Comparison of ENCODE assay signal across 9 mouse cellular contexts in the genomic region with DNA sequence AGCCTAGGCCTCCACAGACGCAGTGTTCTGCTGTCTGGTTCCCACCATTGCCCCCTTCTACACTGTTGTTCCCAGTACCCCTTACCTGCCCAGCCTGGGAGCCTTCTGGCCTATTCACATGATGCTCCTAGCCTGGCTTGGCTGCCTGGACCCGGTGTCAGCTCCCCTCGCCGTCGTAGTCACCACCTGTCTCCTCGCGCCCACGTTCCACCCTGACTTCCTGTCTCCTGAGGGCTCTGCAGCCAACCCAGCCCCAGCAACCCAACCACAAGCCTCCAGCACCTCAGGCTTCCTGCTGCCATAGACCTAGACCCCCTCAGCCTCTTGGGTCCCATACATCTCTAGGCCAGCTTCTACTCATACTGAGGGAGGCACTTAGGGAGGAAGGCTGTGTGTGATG. TPM values are rescaled to one million over a fixed set of nuclear protein-coding genes. Genes with fewer than 3 reads are reported as not detected.
DNase-seq lines count a peak whose midpoint lies in the region; ATAC-seq and TF ChIP-seq lines count a peak whose summit lies in the region.
"Had no signal": no experiment of that assay in that cellular context is flagged by ENCODE, and none has a peak within 500 bp of the region (broad histone marks: within the 10 kb centered on the region; RNA-seq: fewer than 3 reads in every experiment).

Gene Lck (minus strand): TSS at position 212 of the 400 bp plus-strand sequence.

- H3K27me3 ChIP-seq in kidney, embryonic 15.5 days: no peaks in the 10 kb centered on the region
- no peaks in the 10 kb centered on the region for H3K27me3 ChIP-seq in ES-Bruce4 (ENCODE audit: control insufficient read depth, insufficient read depth, low read length, poor library complexity, severe bottlenecking)

- H3K4me2 ChIP-seq in kidney, embryonic 15.5 days: no peak within 1 kb of the TSS

- no peak for TF ChIP-seq CTCF in ES-Bruce4 (IDR thresholded peaks at IDR 0.05; ENCODE audit: low read depth, low read length)

- H3K4me1 ChIP-seq in kidney, embryonic 15.5 days: peaks cover 15% of the 10 kb centered on the region
- peaks cover 2% of the 10 kb centered on the region for H3K4me1 ChIP-seq in ES-Bruce4 (ENCODE audit: control insufficient read depth, insufficient read depth, low read length)

- TF ChIP-seq EP300 in ES-Bruce4 (IDR thresholded peaks at IDR 0.05; ENCODE audit: insufficient read depth, low read depth, low read length): no peak

- no peaks in the 10 kb centered on the region for H3K36me3 ChIP-seq in kidney, embryonic 15.5 days
- no peaks in the 10 kb centered on the region for H3K36me3 ChIP-seq in ES-Bruce4 (ENCODE audit: control insufficient read depth, insufficient read depth, low read length, poor library complexity, severe bottlenecking)

- no peak for ATAC-seq in kidney, embryonic 15.5 days (replicated peaks; ENCODE audit: low FRiP score)
- ATAC-seq in hematopoietic stem cell, adult 5-6 weeks (replicated peaks in 1 of 2; ENCODE audit: insufficient read depth in 1 of 2, low FRiP score in 2 of 2, low TSS enrichment in 1 of 2, low read depth in 1 of 2, poor library complexity in 2 of 2, severe bottlenecking in 2 of 2): peak; percentile 24 to 36; a peak in 2 of 4 replicates
- ATAC-seq in neutrophil, adult 5-6 weeks (ENCODE audit: extremely low read depth, insufficient number of reproducible peaks, low FRiP score, poor library complexity, severe bottlenecking): 0 out of 2 replicates have a peak, but pooled peaks have one; percentile 27

- H3K9me3 ChIP-seq in kidney, embryonic 15.5 days (replicated peaks): no peaks in the 10 kb centered on the region
- no peaks in the 10 kb centered on the region for H3K9me3 ChIP-seq in ES-Bruce4 (replicated peaks; ENCODE audit: control insufficient read depth, insufficient read depth, low read length, poor library complexity, severe bottlenecking)

- no peak for TF ChIP-seq POLR2A in ES-Bruce4 (IDR thresholded peaks at IDR 0.05; ENCODE audit: insufficient read depth, low read length)

- H3K27ac ChIP-seq in kidney, embryonic 15.5 days: peak within 1 kb of the TSS; percentile 73
- no peak within 1 kb of the TSS for H3K27ac ChIP-seq in ES-Bruce4 (ENCODE audit: insufficient read depth, low read length)
- H3K27ac ChIP-seq: heart, adult 2 months had no signal

- no peak within 1 kb of the TSS for H3K4me3 ChIP-seq in kidney, embryonic 15.5 days (replicated peaks)
- no peak within 1 kb of the TSS for H3K4me3 ChIP-seq in ES-Bruce4 (ENCODE audit: low read depth, low read length)
- H3K4me3 ChIP-seq: heart, adult 2 months had no signal

- DNase-seq in kidney, postnatal 10 days: no peak
- DNase-seq in frontal cortex, adult 2 months (ENCODE audit: extremely low spot score in 1 of 2, low spot score in 1 of 2): no peak
- DNase-seq in urinary bladder, adult 2 months (ENCODE audit: low spot score): no peak
- no peak for DNase-seq in adrenal gland, adult 18-20 months (ENCODE audit: low spot score in 2 of 2)

- 89% methylated on average over 8 of the region's 8 CpGs for WGBS in kidney, embryonic 15.5 days

- no peak within 1 kb of the TSS for H3K9ac ChIP-seq in kidney, embryonic 15.5 days
- H3K9ac ChIP-seq in ES-Bruce4 (ENCODE audit: low read depth, poor library complexity, severe bottlenecking): no peak within 1 kb of the TSS

RNA-seq across cellular contexts. Expression of gene Lck, which starts in this region (rescaled TPM):
- 11.3 and 11.4 TPM in 2 replicates for polyA plus RNA-seq in kidney, embryonic 15.5 days (2015; fragmentation: Nextera tagmentation; extraction: Ambion mirVana)
- 18.7 and 20.1 TPM in 2 replicates for polyA plus RNA-seq in ES-Bruce4 (2011; ENCODE audit: insufficient read depth, insufficient read length, low read depth, missing spikeins)
- total RNA-seq in hematopoietic stem cell, adult 5-6 weeks (2017): 27.1 and 36.3 TPM in 2 replicates
- 54.2 and 70.1 TPM in 2 replicates for total RNA-seq in neutrophil, adult 5-6 weeks (2017)
- 3.4 and 3.9 TPM in 2 replicates for polyA plus RNA-seq in frontal cortex, adult 2 months (2012; rRNA removed)
- 2.9 and 3.7 TPM in 2 replicates for polyA plus RNA-seq in urinary bladder, adult 2 months (2012; rRNA removed)
- total RNA-seq in adrenal gland, adult 18-20 months (2021): 1 to 10 TPM; 1.8 to 2.3 TPM
